Comparison of ENCODE assay signal across 8 mouse cellular contexts in genomic region chr11:59964818-59965217, GRCm38 (mm10). TPM values are rescaled to one million over a fixed set of nuclear protein-coding genes. Genes with fewer than 3 reads are reported as not detected.
DNase-seq lines count a peak whose midpoint lies in the region; ATAC-seq and TF ChIP-seq lines count a peak whose summit lies in the region.

Gene Rasd1, minus strand, starts transcription at chr11:59964944.

- no peak within 1 kb of the TSS for H3K27ac ChIP-seq in forebrain, postnatal 0 days (ENCODE audit: low read depth, low read length)
- H3K27ac ChIP-seq in hindbrain, embryonic 10.5 days: peak within 1 kb of the TSS; percentile 79

- DNase-seq in MEL-GATA-1-ER (ENCODE audit: extremely low read depth, low read depth): peak; percentile 41
- peak; percentile 83 for DNase-seq in cerebellum, adult 8-10 months
- DNase-seq in forebrain, postnatal 0 days: no peak
- peak; percentile 67 for DNase-seq in hindbrain, embryonic 10.5 days (ENCODE audit: low spot score)
- peak; percentile 60 to 66 for DNase-seq in layer of hippocampus, postnatal 36 days
- DNase-seq in lung, postnatal 36 days: peak; percentile 93
- DNase-seq in retina, postnatal 7 days (ENCODE audit: low read depth, low spot score): peak; percentile 30
- DNase-seq in urinary bladder, adult 18-20 months (ENCODE audit: low spot score in 2 of 2): peak; percentile 78 to 84

- H3K4me1 ChIP-seq in forebrain, postnatal 0 days (ENCODE audit: insufficient read depth): peaks cover 18% of the 10 kb centered on the region
- peaks cover 46% of the 10 kb centered on the region for H3K4me1 ChIP-seq in hindbrain, embryonic 10.5 days (replicated peaks)

- peak within 1 kb of the TSS; percentile 42 for H3K4me3 ChIP-seq in forebrain, postnatal 0 days (ENCODE audit: low read depth, low read length)
- H3K4me3 ChIP-seq in hindbrain, embryonic 10.5 days: peak within 1 kb of the TSS; percentile 58

- peak within 1 kb of the TSS; percentile 92 for H3K4me2 ChIP-seq in forebrain, postnatal 0 days (ENCODE audit: low read depth)

- WGBS in forebrain, postnatal 0 days: 2% methylated on average over 28 of the region's 28 CpGs
- 1% methylated on average over 28 of the region's 28 CpGs for WGBS in hindbrain, embryonic 10.5 days

- H3K9me3 ChIP-seq in forebrain, postnatal 0 days (ENCODE audit: low read length): no peaks in the 10 kb centered on the region
- H3K9me3 ChIP-seq in hindbrain, embryonic 10.5 days: no peaks in the 10 kb centered on the region

- ATAC-seq in forebrain, postnatal 0 days: peak; percentile 36; the same call in 1 of the 2 replicates

- no peak for TF ChIP-seq CTCF in forebrain, postnatal 0 days (IDR thresholded peaks at IDR 0.05; ENCODE audit: low read depth)

- H3K9ac ChIP-seq in forebrain, postnatal 0 days: peak within 1 kb of the TSS; percentile 40

- peaks cover 13% of the 10 kb centered on the region; the same call in 1 of the 2 replicates for H3K36me3 ChIP-seq in forebrain, postnatal 0 days (ENCODE audit: insufficient read depth)
- peaks cover 26% of the 10 kb centered on the region for H3K36me3 ChIP-seq in hindbrain, embryonic 10.5 days

- peaks cover 18% of the 10 kb centered on the region for H3K27me3 ChIP-seq in forebrain, postnatal 0 days (ENCODE audit: insufficient read depth, low read length)
- H3K27me3 ChIP-seq in hindbrain, embryonic 10.5 days (ENCODE audit: insufficient read depth, poor library complexity, severe bottlenecking): peaks cover 74% of the 10 kb centered on the region

RNA-seq across cellular contexts. Expression of gene Rasd1, which starts in this region (rescaled TPM):
- 0.23 and 1.00 TPM in 2 replicates for total RNA-seq in forebrain, postnatal 0 days (2014; rRNA removed)
- polyA plus RNA-seq in forebrain, postnatal 0 days (2015; fragmentation: Nextera tagmentation; extraction: Ambion mirVana): 1.4 and 3.3 TPM in 2 replicates
- 1.6 and 2.9 TPM in 2 replicates for polyA plus RNA-seq in hindbrain, embryonic 10.5 days (2016; fragmentation: Nextera tagmentation; extraction: Ambion mirVana)
- total RNA-seq in layer of hippocampus, postnatal 36 days (2021): 10 to 100 TPM; 54.0 to 63.0 TPM

Comparison
In these comparisons a context has a peak if more than half of its experiments do, and no peak if none do; other contexts are left out.
1. RNA of gene Rasd1 (total RNA-seq): 54.0 to 63.0 TPM in layer of hippocampus, postnatal 36 days; 0.23 to 1.00 TPM in forebrain, postnatal 0 days; every median in the first group is over 10 times any median in the second.